Mouse (Mus musculus): ENCODE data around the gene Ankrd53.
"Not testable (repeated sequence)": the region's sequence is repeated elsewhere in the genome, so short reads cannot be mapped to it uniquely, and the experiment has no call there.

The Ankrd53 gene

DNA sequence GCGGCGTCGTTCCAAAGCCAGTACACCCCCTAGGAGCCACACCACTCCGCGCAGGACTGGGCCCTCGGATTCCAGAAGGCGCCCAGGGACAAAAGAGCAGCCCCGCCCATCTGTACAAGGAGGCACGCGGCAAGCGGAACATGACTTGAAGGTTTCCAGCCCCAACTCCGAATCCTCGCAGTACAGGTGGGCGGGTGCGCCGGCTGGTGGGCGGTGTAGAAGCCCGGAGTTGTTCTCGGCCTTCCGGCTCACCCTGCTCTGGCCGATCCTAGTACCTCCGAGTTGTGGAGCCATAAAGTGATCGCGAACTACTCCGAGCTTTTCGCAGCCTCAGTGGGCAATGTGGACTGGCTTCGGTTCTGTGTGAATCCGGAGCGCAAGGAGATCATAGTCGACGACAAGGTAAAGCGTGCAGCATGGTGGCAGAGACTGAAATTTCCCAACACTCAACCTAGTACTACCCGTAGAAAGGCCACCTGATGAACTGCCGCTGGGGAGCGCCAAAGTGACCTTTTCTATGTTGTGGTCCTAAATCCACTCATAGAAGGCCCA is 512 bp downstream of the Ankrd53 start:
- in situ Hi-C loops (cut with MboI, MseI) = no loop called here

DNA sequence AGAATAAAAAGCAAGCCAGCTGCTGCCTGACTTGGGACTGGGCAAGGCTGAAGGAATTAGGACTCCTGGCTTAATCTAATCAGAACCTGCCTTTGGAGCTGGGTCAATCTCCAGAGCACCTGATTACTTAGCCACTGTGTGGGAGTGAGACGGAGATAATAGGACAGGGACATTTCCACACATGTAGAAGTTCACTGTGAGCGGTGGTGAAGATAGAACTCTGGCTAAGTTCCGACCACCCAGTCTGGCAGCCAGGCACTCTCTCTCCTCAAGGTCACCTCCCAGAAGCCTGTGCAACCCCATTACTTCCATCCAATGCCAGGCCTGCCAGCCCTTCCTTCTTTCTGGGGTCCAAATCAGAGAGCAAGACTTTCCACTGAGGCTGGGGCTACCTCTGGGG is 4.5 kb downstream of the Ankrd53 start:
- in situ Hi-C loops (cut with MboI, MseI) = no loop called here

GRCm38 (mm10) chr6:83768485-83768884 is 6.0 kb downstream of the Ankrd53 start:
- in situ Hi-C loops (cut with MboI, MseI) = no loop called here

GRCm38 (mm10) chr6:83774126-83774525 is 11.7 kb downstream of the Ankrd53 start:
- in situ Hi-C loops (cut with MboI, MseI) = no loop called here

DNA sequence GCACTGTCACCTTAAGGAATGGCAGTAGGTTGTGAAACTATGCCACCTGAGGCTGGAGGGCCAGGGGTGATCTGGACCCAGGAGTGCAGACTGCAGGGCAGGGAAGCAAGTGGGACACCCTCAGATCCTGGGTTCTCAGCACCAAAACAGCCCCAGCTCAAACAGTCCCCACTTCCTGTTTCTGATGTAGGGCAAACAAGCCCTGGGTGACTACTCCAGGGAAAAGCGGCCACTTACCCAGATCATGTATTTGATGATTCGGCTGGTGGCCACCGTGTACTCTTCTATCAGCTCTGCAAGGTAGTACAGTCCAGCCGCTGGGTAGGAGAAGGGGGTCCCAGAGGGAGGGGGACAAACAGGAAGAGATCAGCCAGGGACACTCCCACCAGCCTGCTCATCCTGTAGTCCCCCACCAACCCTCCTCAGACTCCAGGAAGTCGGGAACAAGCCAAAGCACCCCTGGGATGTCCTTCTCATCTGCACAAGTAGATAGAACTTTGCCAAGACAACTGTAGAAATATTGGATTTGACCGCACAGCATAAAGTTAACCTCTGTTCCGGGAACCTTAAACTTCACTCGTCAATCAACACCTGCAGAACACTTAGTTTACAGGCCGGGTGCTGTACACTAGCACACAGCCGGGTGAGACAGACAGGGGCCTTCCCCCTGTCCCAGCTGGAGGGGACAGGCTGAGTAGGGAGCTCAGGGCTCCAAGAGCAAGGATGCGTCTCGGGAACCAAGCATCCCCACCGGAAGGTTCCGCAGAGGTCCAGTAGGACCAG is 12.5 kb downstream of the Ankrd53 start:
- in situ Hi-C loops (cut with MboI, MseI) = no loop called here

DNA sequence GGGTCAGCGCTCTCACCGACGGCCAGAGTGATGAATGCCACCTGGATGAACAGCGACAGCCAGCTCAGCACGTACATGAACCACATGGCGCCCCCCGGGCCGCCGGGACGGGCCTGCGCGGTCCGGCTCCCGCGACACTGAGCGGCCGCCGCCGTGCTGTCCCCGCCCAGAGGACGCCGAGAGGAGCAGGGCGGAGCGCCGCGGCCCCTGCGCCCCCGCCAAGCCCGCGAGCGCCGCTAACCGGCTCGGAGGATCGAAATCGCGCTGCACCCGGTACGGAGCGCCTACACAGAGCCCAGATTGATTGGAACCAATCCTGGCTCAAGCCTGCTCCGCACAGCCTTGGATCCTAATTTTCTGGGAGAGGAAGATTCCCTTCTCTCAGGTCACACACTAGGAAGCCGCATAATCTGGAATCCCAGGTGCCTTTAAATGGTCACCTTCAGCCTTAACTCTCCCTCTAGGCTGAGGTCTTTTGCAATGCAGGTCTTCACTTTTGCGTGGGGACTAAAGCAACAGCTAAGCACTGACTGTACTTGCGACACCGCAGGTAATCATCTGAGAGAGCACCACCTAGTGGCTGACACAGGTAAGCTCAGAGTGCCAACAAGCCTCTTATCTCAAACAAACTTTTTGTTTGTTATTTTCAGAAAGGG is 13.3 kb downstream of the Ankrd53 start, which contains the start of gene Tex261:
TSS of gene Tex261 (minus strand) at position 176 of the 656 bp plus-strand sequence.
- in situ Hi-C loops (cut with MboI, MseI) = no loop called here

GRCm38 (mm10) chr6:83778306-83778705 is 15.9 kb downstream of the Ankrd53 start:
- in situ Hi-C loops (cut with MboI, MseI) = no loop called here

- in situ Hi-C loops (cut with MboI, MseI) = no loop called here
Measured at GRCm38 (mm10) chr6:83779026-83779425, 16.6 kb downstream of the Ankrd53 start.

GRCm38 (mm10) chr6:83786426-83786825 is 24.0 kb downstream of the Ankrd53 start:
- in situ Hi-C loops (cut with MboI, MseI) = no loop called here

- in situ Hi-C loops (cut with MboI, MseI) = no loop called here
Measured at GRCm38 (mm10) chr6:83788554-83788953, 26.1 kb downstream of the Ankrd53 start.

DNA sequence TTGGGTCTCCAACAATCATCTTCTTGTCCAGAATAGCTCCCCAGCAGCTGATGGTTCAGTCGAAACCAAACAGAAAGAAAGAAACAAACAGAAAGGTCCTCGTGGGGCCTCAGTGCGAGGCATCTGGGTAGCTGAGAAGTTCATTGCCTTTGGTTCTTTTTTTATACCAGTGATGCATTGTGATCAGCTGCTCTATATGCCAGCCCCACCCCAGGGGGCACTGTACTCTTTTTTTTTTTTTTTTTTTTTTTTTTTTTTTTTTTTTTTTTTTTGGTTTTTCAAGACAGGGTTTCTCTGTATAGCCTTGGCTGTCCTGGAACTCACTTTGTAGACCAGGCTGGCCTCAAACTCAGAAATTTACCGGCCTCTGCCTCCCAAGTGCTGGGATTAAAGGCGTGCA is 28.1 kb downstream of the Ankrd53 start:
- in situ Hi-C loops (cut with MboI, MseI) = not testable (repeated sequence)

DNA sequence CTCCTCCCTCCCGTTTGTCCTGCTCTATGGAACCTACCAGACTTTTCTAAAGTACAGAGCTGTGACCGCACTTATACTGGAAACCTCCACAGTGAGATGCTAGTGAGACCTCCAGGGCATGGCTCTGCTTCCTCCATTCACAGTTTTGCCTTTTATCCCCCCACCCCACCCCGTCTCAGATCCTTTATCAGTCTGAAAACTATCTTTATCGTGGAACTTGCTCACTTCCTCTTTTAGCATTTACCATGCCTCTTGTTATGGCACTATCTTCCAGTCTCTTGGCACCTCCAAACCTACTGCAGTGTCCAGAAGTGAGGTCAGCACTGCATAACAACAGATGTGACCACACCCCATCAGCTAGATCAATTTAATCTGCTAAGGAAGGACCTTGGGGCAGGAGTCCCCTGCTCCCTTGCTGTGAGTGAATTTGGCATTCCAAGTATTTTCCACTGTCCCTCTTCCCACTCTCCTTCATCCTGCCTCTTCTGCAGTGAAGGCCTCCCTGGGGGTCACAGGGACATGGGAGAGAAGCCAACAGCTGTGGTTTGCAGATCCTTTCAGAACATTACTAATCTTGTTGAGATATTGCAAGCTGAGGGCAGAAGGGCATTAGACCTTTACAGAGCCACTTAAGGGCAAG is 28.9 kb downstream of the Ankrd53 start:
- in situ Hi-C loops (cut with MboI, MseI) = no loop called here

- in situ Hi-C loops (cut with MboI, MseI) = no loop called here
Measured at GRCm38 (mm10) chr6:83794760-83795296, 32.4 kb downstream of the Ankrd53 start, which contains the start of gene Nagk. Nagk (plus strand) TSS chr6:83794982.

GRCm38 (mm10) chr6:83795492-83795900 is 33.1 kb downstream of the Ankrd53 start:
- in situ Hi-C loops (cut with MboI, MseI) = no loop called here

- in situ Hi-C loops (cut with MboI, MseI) = no loop called here
Measured at GRCm38 (mm10) chr6:83796686-83797085, 34.2 kb downstream of the Ankrd53 start.

DNA sequence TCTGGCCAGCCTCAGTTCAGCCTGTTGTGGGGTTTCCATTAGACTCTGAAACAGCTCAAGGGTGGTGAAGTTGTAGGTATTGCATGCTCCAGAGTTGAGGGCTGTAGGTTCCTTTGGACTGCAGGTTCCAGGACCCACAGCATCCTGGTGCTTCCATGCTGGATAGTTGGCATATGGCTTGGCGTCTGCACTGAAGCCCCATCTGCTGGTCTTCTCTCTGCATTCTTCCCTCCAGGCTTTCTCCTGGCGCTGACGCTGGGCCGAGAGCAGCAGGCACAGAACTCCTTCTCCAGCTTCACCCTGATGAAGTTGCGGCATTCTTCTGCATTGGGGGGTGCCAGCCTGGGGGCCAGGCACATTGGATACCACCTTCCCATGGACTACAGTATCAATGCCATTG is 39.6 kb downstream of the Ankrd53 start:
- in situ Hi-C loops (cut with MboI, MseI) = no loop called here

- in situ Hi-C loops (cut with MboI, MseI) = no loop called here
Measured at GRCm38 (mm10) chr6:83802846-83803245, 40.4 kb downstream of the Ankrd53 start.

DNA sequence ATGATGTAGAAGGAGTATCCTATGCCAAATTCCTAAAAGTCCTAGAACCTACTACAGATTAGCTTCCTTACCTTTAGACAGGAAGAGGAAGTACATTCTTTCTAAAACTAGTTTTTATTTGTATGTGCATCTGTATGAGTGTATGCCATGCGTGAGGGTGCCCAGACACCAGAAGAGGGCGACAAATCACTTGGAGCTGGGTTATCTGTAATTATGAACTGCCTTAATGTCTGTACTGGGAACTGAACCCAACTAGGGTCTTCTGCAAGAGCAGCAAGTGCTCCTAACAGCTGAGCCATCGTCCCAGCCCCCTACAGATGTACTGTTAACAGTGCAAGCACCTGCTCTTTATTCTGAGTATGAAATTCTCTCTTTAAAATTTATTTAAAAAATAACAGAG is 53.4 kb downstream of the Ankrd53 start:
- in situ Hi-C loops (cut with MboI, MseI) = no loop called here

All from regulatory T cell (primary cell).